Mouse (Mus musculus) limb, embryonic 13.5 days (tissue): Measurements from ENCODE around the gene Gal3st2b. TPM values are rescaled to one million over a fixed set of nuclear protein-coding genes. Genes with fewer than 3 reads are reported as not detected.
"Not testable (repeated sequence)": the region's sequence is repeated elsewhere in the genome, so short reads cannot be mapped to it uniquely, and the experiment has no call there.

ENCODE experiments used
- ATAC-seq: fragments of 200-750 bp; cut with Nextera tagmentation; 2 replicates; pipeline ENCODE4 v1.8.0; 2017; ENCODE audit warnings: low read depth, moderate number of reproducible peaks, moderate TSS enrichment; ENCODE audit not compliant: low FRiP score
- H3K27ac ChIP-seq: fragments of 300-500 bp; sonication (generic); 2 replicates; pipeline ENCODE4 v1.5.1; 2015; ENCODE audit warnings: inconsistent platforms, mild to moderate bottlenecking, moderate library complexity
- H3K27me3 ChIP-seq: fragments of 300-500 bp; sonication (generic); 2 replicates; pipeline ENCODE4 v1.6.1; 2015; ENCODE audit warnings: mild to moderate bottlenecking, inconsistent platforms
- H3K36me3 ChIP-seq: fragments of 300-500 bp; sonication (generic); 2 replicates; pipeline ENCODE4 v1.6.1; 2015; ENCODE audit warnings: inconsistent platforms, mild to moderate bottlenecking, moderate library complexity
- H3K4me1 ChIP-seq: fragments of 300-500 bp; sonication (generic); 2 replicates; pipeline ENCODE4 v1.6.1; 2015; ENCODE audit warnings: inconsistent platforms
- H3K4me2 ChIP-seq: fragments of 300-500 bp; sonication (generic); replicated peaks from 2 replicates; pipeline ENCODE4 v1.6.1; 2015; ENCODE audit warnings: inconsistent platforms, mild to moderate bottlenecking, moderate library complexity
- H3K4me3 ChIP-seq: fragments of 300-500 bp; sonication (generic); 2 replicates; pipeline ENCODE4 v1.5.1; 2015; ENCODE audit warnings: moderate library complexity, mild to moderate bottlenecking, inconsistent platforms
- H3K9ac ChIP-seq: fragments of 300-500 bp; sonication (generic); 2 replicates; pipeline ENCODE4 v1.6.1; 2015; ENCODE audit warnings: mild to moderate bottlenecking, inconsistent platforms
- H3K9me3 ChIP-seq: fragments of 300-500 bp; sonication (generic); 2 replicates; pipeline ENCODE4 v1.6.1; 2016; ENCODE audit warnings: inconsistent platforms
- WGBS: fragments of 180-500 bp; shearing (Covaris S2); methylation state at CpG from one replicate; pipeline ENCODE4 v1.1.7; 2015; 5-methylcytosine and 5-hydroxymethylcytosine counted together
- polyA plus RNA-seq: library from polyadenylated mRNA; unstranded; fragments of >200 nt; fragmentation: Nextera tagmentation; extraction: Ambion mirVana; gene quantifications from 2 replicates; pipeline ENCODE4 v1.2.1, GENCODE M21; 2015

Gal3st2b gene
- polyA plus RNA-seq, 1 experiment from 2014 or later = 0.13 TPM

DNA sequence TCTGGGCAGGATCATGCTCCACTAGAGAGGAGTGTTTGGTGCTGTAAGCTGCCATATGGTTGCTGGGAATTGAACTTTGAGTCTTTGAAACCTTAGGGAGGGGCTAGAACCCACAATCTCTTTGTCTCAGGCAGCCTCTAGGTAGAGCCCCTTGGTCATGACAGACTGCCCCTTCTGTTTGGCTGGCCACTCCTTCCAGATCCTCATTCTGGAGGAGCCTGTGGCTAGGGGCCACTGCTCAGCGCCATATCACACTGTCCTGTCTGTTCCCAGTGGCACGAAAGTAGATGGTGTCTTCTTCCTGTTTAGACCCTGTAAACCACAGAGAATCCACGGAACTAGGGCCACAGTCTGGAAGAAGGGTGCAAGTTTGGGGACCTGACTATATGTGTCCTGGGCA, 4.5 kb downstream of the Gal3st2b start:
- 86% methylated on average over 3 of the region's 3 CpGs for WGBS

DNA sequence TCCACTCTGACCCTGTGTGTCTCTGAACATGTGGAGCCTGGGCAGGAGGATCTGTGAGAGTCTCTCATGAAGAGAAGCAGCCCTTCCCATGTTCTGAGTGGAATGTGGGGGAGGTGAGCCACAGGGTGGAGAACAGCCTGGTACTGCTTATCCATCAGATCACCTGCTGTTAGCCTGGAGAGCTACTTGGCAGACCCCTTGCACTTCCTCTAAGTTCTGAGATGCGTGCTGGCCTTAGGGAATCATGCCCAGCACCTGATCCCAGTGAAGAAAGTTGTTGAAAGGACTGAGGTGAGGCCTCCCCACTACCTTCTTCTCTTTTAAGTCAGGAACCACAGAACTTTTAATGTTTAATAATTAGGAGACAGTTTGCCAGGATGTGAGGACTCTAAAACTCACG, 5.0 kb downstream of the Gal3st2b start:
- H3K4me2 ChIP-seq, H3K36me3 ChIP-seq, H3K27me3 ChIP-seq, H3K4me1 ChIP-seq, ATAC-seq, H3K27ac ChIP-seq, H3K9ac ChIP-seq, H3K4me3 ChIP-seq, H3K9me3 ChIP-seq: not testable (repeated sequence)
- WGBS = 47% methylated on average over 2 of the region's 2 CpGs

More for the DNA sequence above, 4.5 kb downstream of the Gal3st2b start:
- not testable (repeated sequence) for H3K9me3 ChIP-seq, H3K27ac ChIP-seq, H3K4me2 ChIP-seq, H3K27me3 ChIP-seq, H3K4me1 ChIP-seq, H3K4me3 ChIP-seq, ATAC-seq, H3K9ac ChIP-seq, H3K36me3 ChIP-seq

DNA sequence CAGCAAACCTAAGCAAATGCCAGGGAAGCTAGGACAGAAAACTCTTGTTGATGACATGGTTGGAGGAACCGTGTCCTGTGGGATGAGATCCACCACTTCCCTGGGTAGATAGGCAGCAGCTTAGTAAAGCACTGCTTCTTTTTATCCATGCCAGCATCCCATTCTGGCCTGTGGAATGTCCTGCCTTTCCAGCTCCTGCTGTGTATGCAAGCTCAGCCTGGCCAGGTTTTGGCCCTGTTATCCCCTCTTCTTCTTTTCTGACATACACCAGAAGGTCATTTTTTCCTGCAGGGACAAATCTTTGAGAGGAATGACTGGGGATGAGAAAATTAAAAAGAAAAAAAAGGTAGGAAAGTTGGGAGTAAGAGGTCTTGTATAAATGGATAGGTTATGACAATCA, 17.3 kb downstream of the Gal3st2b start:
- H3K4me1 ChIP-seq, H3K27ac ChIP-seq, H3K36me3 ChIP-seq, H3K9ac ChIP-seq, ATAC-seq, H3K9me3 ChIP-seq, H3K27me3 ChIP-seq, H3K4me3 ChIP-seq, H3K4me2 ChIP-seq: not testable (repeated sequence)
- 90% methylated on average over 1 of the region's 1 CpGs for WGBS

DNA sequence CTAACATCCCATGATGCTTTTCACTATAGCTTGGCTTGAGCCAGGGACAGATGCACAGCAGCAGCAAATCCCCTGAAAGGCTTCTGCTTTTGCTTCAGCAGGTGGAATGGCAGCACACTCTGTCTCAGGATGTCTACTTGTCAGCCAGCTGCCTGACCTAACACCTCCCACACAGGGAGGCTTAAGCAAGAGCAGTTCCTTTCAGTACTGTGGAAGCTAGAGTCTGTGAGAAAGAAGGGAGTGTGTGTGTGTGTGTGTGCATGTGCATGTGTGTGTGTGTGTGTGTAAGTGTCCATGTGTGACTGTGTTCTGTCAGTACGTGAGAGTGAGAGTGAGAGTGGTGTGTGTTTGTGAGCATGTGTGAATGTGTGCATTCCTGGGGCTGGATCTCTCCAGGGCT, 19.7 kb downstream of the Gal3st2b start:
- WGBS = 50% methylated on average over 1 of the region's 1 CpGs
- H3K9me3 ChIP-seq, H3K4me3 ChIP-seq, H3K4me1 ChIP-seq, H3K27ac ChIP-seq, H3K36me3 ChIP-seq, H3K27me3 ChIP-seq, ATAC-seq, H3K4me2 ChIP-seq, H3K9ac ChIP-seq: not testable (repeated sequence)

DNA sequence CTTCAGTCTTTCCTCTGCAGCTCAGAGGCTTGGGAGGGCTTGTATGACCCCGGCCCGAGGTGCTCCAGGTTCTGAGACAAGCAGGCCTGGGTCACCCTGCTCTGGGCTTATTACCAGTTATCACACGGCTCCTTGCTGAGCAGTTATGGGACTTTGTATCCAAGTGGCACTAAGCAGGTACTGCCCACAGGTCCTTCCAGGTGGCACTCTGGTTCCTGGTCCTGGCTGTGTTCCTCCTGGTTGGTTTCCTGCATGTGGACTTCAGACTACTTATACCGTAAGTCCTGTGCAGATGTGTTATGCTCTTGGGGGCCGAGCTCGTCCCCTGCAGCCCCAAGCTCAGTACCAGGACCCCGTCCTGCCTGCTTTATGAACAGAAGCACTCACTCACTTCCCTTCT, 20.3 kb downstream of the Gal3st2b start:
- H3K27me3 ChIP-seq, H3K4me1 ChIP-seq, H3K4me3 ChIP-seq, ATAC-seq, H3K36me3 ChIP-seq, H3K9ac ChIP-seq, H3K9me3 ChIP-seq, H3K4me2 ChIP-seq, H3K27ac ChIP-seq: not testable (repeated sequence)
- WGBS = 86% methylated on average over 7 of the region's 7 CpGs

DNA sequence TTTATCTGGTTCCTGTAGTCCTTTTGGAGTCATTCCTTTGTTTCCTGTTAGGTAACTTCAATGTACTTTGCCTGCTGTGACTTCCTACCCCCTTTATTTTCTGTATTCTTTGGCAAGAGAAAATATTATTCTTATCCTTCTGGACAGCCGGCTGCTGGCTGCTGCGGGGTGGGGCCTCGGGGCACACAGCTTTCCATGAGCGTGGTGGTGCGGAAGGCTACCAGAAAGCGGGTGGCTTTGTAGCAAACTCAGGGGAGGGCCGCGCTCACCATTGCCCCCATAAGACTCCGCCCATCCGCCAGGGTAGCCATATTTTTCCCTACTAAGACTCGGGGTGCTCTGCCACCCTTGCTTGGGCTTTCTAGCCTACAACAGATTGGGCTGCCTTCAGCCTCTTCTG, 31.0 kb downstream of the Gal3st2b start:
- WGBS = no CpG with 5 or more reads among the region's 11 CpGs
- H3K9me3 ChIP-seq, H3K4me2 ChIP-seq, H3K9ac ChIP-seq, H3K36me3 ChIP-seq, H3K27me3 ChIP-seq, H3K4me1 ChIP-seq, H3K27ac ChIP-seq, H3K4me3 ChIP-seq, ATAC-seq: not testable (repeated sequence)

DNA sequence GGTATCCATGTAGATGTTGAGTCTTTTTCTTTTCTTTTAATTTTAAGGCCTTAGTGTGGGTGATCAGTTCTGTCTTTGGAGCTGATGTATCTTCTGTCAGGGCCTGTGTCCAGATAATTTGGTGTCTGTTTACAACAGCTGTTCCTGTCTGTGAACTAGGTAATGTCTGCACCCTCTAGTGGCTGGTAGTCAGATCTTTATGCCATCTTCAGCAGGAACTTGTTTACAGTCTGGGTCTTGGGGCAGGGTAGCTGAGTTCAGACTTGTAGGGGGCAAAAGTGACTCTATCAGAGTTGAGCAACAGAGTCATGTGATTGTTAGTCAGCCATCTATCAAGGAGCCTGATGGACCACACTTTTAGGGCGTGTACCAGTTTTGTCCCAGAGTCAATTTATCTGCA, 48.4 kb downstream of the Gal3st2b start:
- H3K9me3 ChIP-seq, ATAC-seq, H3K27me3 ChIP-seq, H3K9ac ChIP-seq, H3K36me3 ChIP-seq, H3K4me2 ChIP-seq, H3K4me3 ChIP-seq, H3K4me1 ChIP-seq, H3K27ac ChIP-seq: not testable (repeated sequence)
- no CpG with 5 or more reads among the region's 1 CpGs for WGBS

DNA sequence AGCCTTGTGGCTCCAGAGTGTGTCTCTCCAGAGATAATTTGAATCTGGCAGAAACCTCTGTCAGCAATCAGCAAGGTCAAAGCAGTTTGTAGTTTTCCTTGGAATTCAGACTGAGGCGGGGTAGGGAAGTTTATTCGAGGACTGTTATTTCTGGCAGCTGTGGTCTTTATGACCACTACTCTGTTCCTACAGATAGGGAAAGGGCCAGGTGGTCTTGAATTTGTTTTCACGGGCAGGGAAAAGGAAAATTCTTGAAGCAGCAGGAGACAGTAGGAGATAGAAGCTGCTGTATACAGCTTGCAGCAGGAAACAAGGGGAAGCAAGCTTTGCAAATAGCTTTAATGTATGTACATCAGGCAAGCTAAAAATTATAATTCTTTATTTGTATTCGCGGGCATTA, 52.3 kb downstream of the Gal3st2b start:
- WGBS = 17% methylated on average over 3 of the region's 5 CpGs
- not testable (repeated sequence) for H3K27ac ChIP-seq, H3K36me3 ChIP-seq, H3K4me2 ChIP-seq, H3K4me1 ChIP-seq, ATAC-seq, H3K4me3 ChIP-seq, H3K9me3 ChIP-seq, H3K27me3 ChIP-seq, H3K9ac ChIP-seq

DNA sequence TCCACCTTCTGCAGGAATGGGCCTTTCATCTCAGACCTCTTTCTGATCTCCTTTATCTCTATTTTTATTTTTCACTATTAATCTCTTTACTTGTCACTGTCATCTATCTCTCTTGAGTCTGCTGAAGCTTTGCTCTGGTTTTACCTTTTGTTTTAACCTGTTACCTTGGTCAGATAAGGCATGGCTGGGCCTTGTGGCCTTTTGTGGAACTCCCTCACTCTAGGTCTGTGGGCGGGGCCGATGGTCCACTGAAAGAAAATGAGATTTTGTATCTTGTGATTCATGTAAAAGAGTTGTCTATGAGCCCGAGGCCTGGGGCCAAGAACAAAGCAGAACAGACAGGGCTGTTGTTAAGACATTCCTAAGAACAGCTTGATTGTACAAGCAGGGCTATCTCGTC, 52.7 kb downstream of the Gal3st2b start:
- H3K27me3 ChIP-seq, H3K4me1 ChIP-seq, H3K9me3 ChIP-seq, H3K27ac ChIP-seq, H3K9ac ChIP-seq, ATAC-seq, H3K36me3 ChIP-seq, H3K4me3 ChIP-seq, H3K4me2 ChIP-seq: not testable (repeated sequence)
- no CpG with 5 or more reads among the region's 4 CpGs for WGBS

DNA sequence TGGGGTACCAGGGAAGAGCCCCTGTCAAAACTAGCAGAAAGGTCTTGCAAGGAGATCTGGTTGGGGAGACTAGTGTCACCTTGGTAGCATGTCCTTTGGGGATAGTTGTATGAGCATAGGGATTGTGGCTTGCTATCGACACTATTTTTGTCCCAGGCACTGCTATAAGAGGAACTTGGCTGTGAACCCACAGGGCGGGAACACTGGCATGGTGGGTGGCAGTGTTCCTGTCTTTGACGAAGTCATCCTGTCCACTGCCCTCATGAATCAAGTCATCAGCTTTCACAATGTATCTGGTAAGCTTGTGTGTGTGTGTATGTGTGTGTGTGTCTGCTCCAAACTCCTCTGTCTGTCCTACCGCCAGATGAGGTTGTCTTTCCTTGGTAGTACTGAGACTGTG, 57.7 kb downstream of the Gal3st2b start:
- WGBS = 69% methylated on average over 2 of the region's 4 CpGs
- H3K27me3 ChIP-seq, H3K9ac ChIP-seq, H3K4me1 ChIP-seq, H3K36me3 ChIP-seq, H3K27ac ChIP-seq, H3K9me3 ChIP-seq, H3K4me3 ChIP-seq, H3K4me2 ChIP-seq, ATAC-seq: not testable (repeated sequence)

DNA sequence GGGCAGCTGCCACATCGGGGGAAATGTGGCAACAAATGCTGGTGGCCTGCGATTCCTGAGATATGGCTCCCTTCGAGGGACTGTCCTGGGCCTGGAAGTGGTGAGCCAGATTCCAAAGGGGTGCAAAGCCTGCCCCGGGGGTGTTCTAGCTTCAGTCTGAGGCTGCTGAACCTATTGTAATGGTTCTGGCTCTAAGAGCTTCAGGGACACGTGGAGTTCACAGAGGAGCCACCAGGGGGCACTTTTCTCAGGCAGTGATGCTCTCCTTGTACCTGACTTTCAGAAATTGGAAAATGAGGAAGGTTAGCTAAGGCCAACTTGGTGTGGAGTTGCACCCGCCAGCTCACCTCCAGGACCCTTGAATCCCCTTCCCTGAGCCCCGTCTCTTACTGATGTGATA, 60.2 kb downstream of the Gal3st2b start:
- not testable (repeated sequence) for H3K9ac ChIP-seq, H3K4me1 ChIP-seq, H3K36me3 ChIP-seq, H3K4me3 ChIP-seq, H3K4me2 ChIP-seq, H3K27me3 ChIP-seq, H3K27ac ChIP-seq, H3K9me3 ChIP-seq, ATAC-seq
- no CpG with 5 or more reads among the region's 7 CpGs for WGBS

DNA sequence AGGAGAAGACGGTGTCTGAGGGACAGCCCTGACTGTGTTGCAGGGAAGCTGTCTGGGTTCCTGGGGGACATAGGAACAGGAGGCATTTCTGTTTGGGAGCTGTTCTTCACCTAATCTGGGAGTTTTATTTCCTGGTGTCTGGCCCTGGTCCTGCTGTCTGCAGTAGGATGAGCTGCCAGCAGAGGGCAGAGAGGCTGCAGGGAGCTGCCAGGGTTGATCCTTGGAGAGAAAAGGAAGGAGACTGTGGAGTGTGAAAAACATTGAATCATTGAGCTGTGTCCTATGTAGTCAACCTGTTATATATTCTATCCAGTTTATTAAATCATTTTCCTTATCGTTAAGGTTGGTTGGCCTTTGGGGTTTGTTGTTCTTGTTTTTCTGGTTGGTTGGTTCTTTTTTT, 62.8 kb downstream of the Gal3st2b start:
- not testable (repeated sequence) for H3K9ac ChIP-seq, H3K36me3 ChIP-seq, H3K27ac ChIP-seq, H3K4me2 ChIP-seq, H3K27me3 ChIP-seq, H3K9me3 ChIP-seq, H3K4me1 ChIP-seq, H3K4me3 ChIP-seq, ATAC-seq
- no CpG with 5 or more reads among the region's 2 CpGs for WGBS

DNA sequence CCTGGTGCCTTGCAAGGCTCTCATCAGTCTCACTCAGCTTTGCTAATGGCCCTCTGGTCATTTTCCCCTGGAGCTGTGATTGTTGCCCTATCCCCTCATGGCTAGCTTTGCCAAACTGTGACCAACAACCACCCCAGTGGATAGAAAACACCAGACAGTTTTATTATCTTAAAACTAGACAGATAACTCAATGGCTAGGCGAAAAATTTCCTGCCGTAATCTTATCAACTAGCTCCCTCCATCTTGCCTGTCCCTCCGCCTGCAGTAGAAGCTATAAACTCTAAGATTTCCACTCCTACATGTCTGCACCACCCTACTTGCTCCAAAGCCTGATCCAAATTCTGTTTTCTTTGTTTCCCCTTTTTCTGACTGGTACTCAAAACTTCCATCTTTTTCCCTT, 68.1 kb downstream of the Gal3st2b start:
- Histone ChIP-seq H3K36me3 (no peaks in the 10 kb centered on the region), H3K27me3 (no peaks in the 10 kb centered on the region), H3K4me3 (no peak overlapping the region), H3K4me2 (no peak overlapping the region), H3K9me3 (no peaks in the 10 kb centered on the region), H3K4me1 (no peaks in the 10 kb centered on the region), H3K27ac (no peak overlapping the region), H3K9ac (no peak overlapping the region)
- ATAC-seq = no peak
- 80% methylated on average over 3 of the region's 3 CpGs for WGBS

DNA sequence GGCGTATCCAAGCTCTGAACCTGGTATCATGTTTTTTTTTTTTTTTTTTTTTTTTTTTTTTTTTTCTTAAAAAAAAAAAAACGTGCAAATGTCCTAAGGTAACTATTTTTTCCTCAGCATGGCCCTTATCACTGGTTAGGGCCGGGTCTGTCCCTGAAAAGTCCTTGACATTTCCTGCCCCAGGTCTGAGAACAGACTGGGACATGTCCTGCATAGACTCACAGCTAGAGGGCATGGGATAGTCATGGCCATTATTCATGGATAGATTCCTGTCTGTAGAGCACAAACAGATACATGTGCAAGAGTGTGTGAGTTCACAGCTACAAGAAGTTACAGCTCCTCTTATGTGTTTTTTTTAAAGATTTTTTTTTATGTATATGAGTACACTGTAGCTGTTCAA, 70.7 kb downstream of the Gal3st2b start:
- Histone ChIP-seq H3K4me2 (no peak overlapping the region), H3K27ac (no peak overlapping the region), H3K9ac (no peak overlapping the region), H3K9me3 (no peaks in the 10 kb centered on the region), H3K36me3 (no peaks in the 10 kb centered on the region), H3K4me1 (no peaks in the 10 kb centered on the region), H3K4me3 (no peak overlapping the region), H3K27me3 (no peaks in the 10 kb centered on the region)
- ATAC-seq = no peak
- 69% methylated on average over 3 of the region's 3 CpGs for WGBS
